ENCODE assay signal across 9 mouse cellular contexts in the genomic region with DNA sequence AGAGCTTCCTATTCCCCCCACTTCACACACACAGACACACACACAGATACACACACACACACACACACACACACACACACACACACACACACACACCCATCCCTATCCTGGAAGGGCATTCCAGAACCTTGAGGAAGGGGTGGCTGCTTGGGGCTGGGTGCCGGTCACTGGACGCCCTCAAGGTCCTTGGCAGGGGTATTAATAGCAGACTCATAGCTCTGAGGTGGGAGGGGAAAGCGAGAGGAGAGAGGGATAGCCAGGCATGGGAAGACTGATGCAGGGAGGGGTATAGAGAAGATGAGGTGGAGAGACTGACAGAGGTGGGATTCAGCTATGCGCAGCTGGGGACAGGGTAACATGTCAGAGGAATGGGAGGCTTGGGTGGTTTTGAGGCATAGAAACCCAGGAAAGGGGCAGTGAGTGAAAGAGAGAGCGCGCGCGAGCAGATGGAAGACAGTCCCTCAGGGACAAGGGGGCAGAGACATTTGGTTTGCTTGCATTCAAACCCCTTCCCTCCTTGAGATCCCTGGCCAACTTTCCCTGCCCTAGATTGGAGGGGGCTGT. TPM values are rescaled to one million over a fixed set of nuclear protein-coding genes. Genes with fewer than 3 reads are reported as not detected.
DNase-seq lines count a peak whose midpoint lies in the region; ATAC-seq lines count a peak whose summit lies in the region.
"Had no signal": no experiment of that assay in that cellular context is flagged by ENCODE, and none has a peak within 500 bp of the region (broad histone marks: within the 10 kb centered on the region; RNA-seq: fewer than 3 reads in every experiment).

No protein-coding gene starts in this region.

- WGBS in heart, embryonic 13.5 days: 16% methylated on average over 8 of the region's 8 CpGs
- 10% methylated on average over 8 of the region's 8 CpGs for WGBS in embryonic facial prominence, embryonic 10.5 days
- 17% methylated on average over 8 of the region's 8 CpGs for WGBS in midbrain, embryonic 14.5 days

- H3K4me3 ChIP-seq in heart, embryonic 13.5 days: peak overlapping the region; percentile 44
- peak overlapping the region; percentile 52 for H3K4me3 ChIP-seq in embryonic facial prominence, embryonic 10.5 days
- peak overlapping the region; percentile 44 for H3K4me3 ChIP-seq in midbrain, embryonic 14.5 days (replicated peaks; ENCODE audit: low read depth, low read length)

- no peaks in the 10 kb centered on the region for H3K9me3 ChIP-seq in heart, embryonic 13.5 days
- H3K9me3 ChIP-seq in embryonic facial prominence, embryonic 10.5 days: no peaks in the 10 kb centered on the region
- no peaks in the 10 kb centered on the region for H3K9me3 ChIP-seq in midbrain, embryonic 14.5 days (ENCODE audit: control insufficient read depth, low read length)

- H3K4me1 ChIP-seq in heart, embryonic 13.5 days: peaks cover 53% of the 10 kb centered on the region
- H3K4me1 ChIP-seq in embryonic facial prominence, embryonic 10.5 days: peaks cover 64% of the 10 kb centered on the region
- H3K4me1 ChIP-seq in midbrain, embryonic 14.5 days (ENCODE audit: control insufficient read depth, insufficient read depth, low read length): peaks cover 46% of the 10 kb centered on the region

- no peak overlapping the region for H3K27ac ChIP-seq in heart, embryonic 13.5 days (replicated peaks)
- H3K27ac ChIP-seq in embryonic facial prominence, embryonic 10.5 days (replicated peaks): no peak overlapping the region
- no peak overlapping the region for H3K27ac ChIP-seq in midbrain, embryonic 14.5 days (replicated peaks; ENCODE audit: low read depth, low read length)

- H3K27me3 ChIP-seq in heart, embryonic 13.5 days (replicated peaks): peaks cover 52% of the 10 kb centered on the region
- H3K27me3 ChIP-seq in embryonic facial prominence, embryonic 10.5 days (replicated peaks; ENCODE audit: low read depth, poor library complexity, severe bottlenecking): peaks cover 78% of the 10 kb centered on the region
- no peaks in the 10 kb centered on the region for H3K27me3 ChIP-seq in midbrain, embryonic 14.5 days (ENCODE audit: control insufficient read depth, insufficient read depth, low read length)

- H3K4me2 ChIP-seq in heart, embryonic 13.5 days: peak overlapping the region; percentile 67
- H3K4me2 ChIP-seq in midbrain, embryonic 14.5 days (ENCODE audit: low read length): peak overlapping the region; percentile 75

- H3K36me3 ChIP-seq in heart, embryonic 13.5 days: peaks cover 4% of the 10 kb centered on the region
- H3K36me3 ChIP-seq in embryonic facial prominence, embryonic 10.5 days (replicated peaks): peaks cover 3% of the 10 kb centered on the region
- H3K36me3 ChIP-seq in midbrain, embryonic 14.5 days (ENCODE audit: control insufficient read depth, insufficient read depth, low read length): no peaks in the 10 kb centered on the region

- DNase-seq in heart, adult 8-10 months (ENCODE audit: low spot score): no peak
- DNase-seq in embryonic facial prominence, embryonic 10.5 days (ENCODE audit: low spot score): no peak
- peak; percentile 35 for DNase-seq in heart, postnatal 4 days
- peak; percentile 49 for DNase-seq in midbrain, embryonic 14.5 days
- DNase-seq in frontal cortex, postnatal 10 days (ENCODE audit: low spot score in 2 of 2): no peak
- no peak for DNase-seq in embryo, embryonic 9.5 days (ENCODE audit: extremely low spot score)
- DNase-seq: gastrocnemius, postnatal 36 days had no signal

- ATAC-seq in heart, embryonic 13.5 days (ENCODE audit: extremely low read depth, insufficient number of reproducible peaks, low FRiP score, low TSS enrichment): no peak
- no peak for ATAC-seq in midbrain, embryonic 14.5 days (ENCODE audit: low FRiP score, low TSS enrichment)
- ATAC-seq in erythroblast, adult 5-6 weeks (replicated peaks; ENCODE audit: low FRiP score, poor library complexity, severe bottlenecking): no peak

- H3K9ac ChIP-seq in heart, embryonic 13.5 days: peak overlapping the region; percentile 77
- peak overlapping the region; percentile 68 for H3K9ac ChIP-seq in midbrain, embryonic 14.5 days (replicated peaks; ENCODE audit: low read length)

RNA-seq across cellular contexts. Expression of gene Kdelr1, which starts 3.4 kb away (rescaled TPM):
- 56.4 and 58.7 TPM in 2 replicates for polyA plus RNA-seq in heart, embryonic 13.5 days (2015; fragmentation: Nextera tagmentation; extraction: Ambion mirVana)
- total RNA-seq in heart, adult 8-10 months (2022): 100 to 1,000 TPM; 115 to 134 (median 127) TPM
- polyA plus RNA-seq in embryonic facial prominence, embryonic 10.5 days (2016; fragmentation: Nextera tagmentation; extraction: Ambion mirVana): 30.4 and 36.6 TPM in 2 replicates
- total RNA-seq in heart, postnatal 4 days (2021): 100 to 1,000 TPM; 118 to 130 TPM
- 99.1 and 126 TPM in 2 replicates for polyA plus RNA-seq in midbrain, embryonic 14.5 days (2014; fragmentation: Nextera tagmentation; extraction: Ambion mirVana)
- total RNA-seq in erythroblast, adult 5-6 weeks (2015; ENCODE audit: low replicate concordance): 31.3 and 67.2 TPM in 2 replicates
- 18.0 and 20.1 TPM in 2 replicates for total RNA-seq in erythroblast, adult 5-6 weeks (2017; ENCODE audit: low replicate concordance)

RNA-seq across cellular contexts. Expression of gene Grin2d, which starts 9.0 kb away (rescaled TPM):
- 0.13 and 0.23 TPM in 2 replicates for polyA plus RNA-seq in heart, embryonic 13.5 days (2015; fragmentation: Nextera tagmentation; extraction: Ambion mirVana)
- 1 to 10 TPM; 1.1 to 2.2 (median 1.3) TPM for total RNA-seq in heart, adult 8-10 months (2022)
- polyA plus RNA-seq in embryonic facial prominence, embryonic 10.5 days (2016; fragmentation: Nextera tagmentation; extraction: Ambion mirVana): 0.09 and 0.20 TPM in 2 replicates
- under 1 TPM; 0.52 to 0.63 TPM for total RNA-seq in heart, postnatal 4 days (2021)
- 2.3 and 4.4 TPM in 2 replicates for polyA plus RNA-seq in midbrain, embryonic 14.5 days (2014; fragmentation: Nextera tagmentation; extraction: Ambion mirVana)
- total RNA-seq in erythroblast, adult 5-6 weeks (2015; ENCODE audit: low replicate concordance): not detected in 2 replicates
- 0.28 TPM in 1 of 2 replicates, not detected in the other for total RNA-seq in erythroblast, adult 5-6 weeks (2017; ENCODE audit: low replicate concordance)

RNA-seq across cellular contexts. Expression of gene Syngr4, which starts 27.3 kb away (rescaled TPM):
- polyA plus RNA-seq in heart, embryonic 13.5 days (2015; fragmentation: Nextera tagmentation; extraction: Ambion mirVana): 0.90 and 1.1 TPM in 2 replicates
- not detected for total RNA-seq in heart, adult 8-10 months (2022)
- polyA plus RNA-seq in embryonic facial prominence, embryonic 10.5 days (2016; fragmentation: Nextera tagmentation; extraction: Ambion mirVana): 1.2 and 1.3 TPM in 2 replicates
- total RNA-seq in heart, postnatal 4 days (2021): 1 to 10 TPM in 1 of 2 experiments, under 1 TPM in 1; 0.90 to 1.3 TPM
- not detected in 2 replicates for polyA plus RNA-seq in midbrain, embryonic 14.5 days (2014; fragmentation: Nextera tagmentation; extraction: Ambion mirVana)
- total RNA-seq in erythroblast, adult 5-6 weeks (2015; ENCODE audit: low replicate concordance): 4.0 TPM in 1 of 2 replicates, not detected in the other
- not detected in 2 replicates for total RNA-seq in erythroblast, adult 5-6 weeks (2017; ENCODE audit: low replicate concordance)
- total RNA-seq: gastrocnemius, postnatal 36 days had no signal

RNA-seq across cellular contexts. Expression of gene Tmem143, which starts 27.6 kb away (rescaled TPM):
- 5.8 and 6.8 TPM in 2 replicates for polyA plus RNA-seq in heart, embryonic 13.5 days (2015; fragmentation: Nextera tagmentation; extraction: Ambion mirVana)
- total RNA-seq in heart, adult 8-10 months (2022): 100 to 1,000 TPM; 115 to 143 (median 126) TPM
- 4.5 and 5.5 TPM in 2 replicates for polyA plus RNA-seq in embryonic facial prominence, embryonic 10.5 days (2016; fragmentation: Nextera tagmentation; extraction: Ambion mirVana)
- total RNA-seq in heart, postnatal 4 days (2021): 10 to 100 TPM; 36.9 to 43.9 TPM
- polyA plus RNA-seq in midbrain, embryonic 14.5 days (2014; fragmentation: Nextera tagmentation; extraction: Ambion mirVana): 5.1 and 7.5 TPM in 2 replicates
- 1.3 TPM in 1 of 2 replicates, not detected in the other for total RNA-seq in erythroblast, adult 5-6 weeks (2015; ENCODE audit: low replicate concordance)
- 0.26 and 3.8 TPM in 2 replicates for total RNA-seq in erythroblast, adult 5-6 weeks (2017; ENCODE audit: low replicate concordance)

RNA-seq across cellular contexts. Expression of gene Grwd1, which starts 38.4 kb away (rescaled TPM):
- 41.9 and 44.1 TPM in 2 replicates for polyA plus RNA-seq in heart, embryonic 13.5 days (2015; fragmentation: Nextera tagmentation; extraction: Ambion mirVana)
- 10 to 100 TPM; 10.2 to 16.0 (median 13.6) TPM for total RNA-seq in heart, adult 8-10 months (2022)
- polyA plus RNA-seq in embryonic facial prominence, embryonic 10.5 days (2016; fragmentation: Nextera tagmentation; extraction: Ambion mirVana): 127 and 132 TPM in 2 replicates
- total RNA-seq in heart, postnatal 4 days (2021): 10 to 100 TPM; 19.3 to 19.9 TPM
- 37.2 and 37.4 TPM in 2 replicates for polyA plus RNA-seq in midbrain, embryonic 14.5 days (2014; fragmentation: Nextera tagmentation; extraction: Ambion mirVana)
- total RNA-seq in erythroblast, adult 5-6 weeks (2015; ENCODE audit: low replicate concordance): 1.5 and 2.3 TPM in 2 replicates
- 0.43 and 3.1 TPM in 2 replicates for total RNA-seq in erythroblast, adult 5-6 weeks (2017; ENCODE audit: low replicate concordance)

Comparison
In these comparisons a context has a peak if more than half of its experiments do, and no peak if none do; other contexts are left out.
1. DNase-seq: peak in heart, postnatal 4 days (single experiment) and midbrain, embryonic 14.5 days (single experiment); none in heart, adult 8-10 months (single experiment), embryonic facial prominence, embryonic 10.5 days (single experiment), frontal cortex, postnatal 10 days (0 of 2) and embryo, embryonic 9.5 days (single experiment).
2. Peak in every context shown above with its lines, with median percentiles within 50 percentile points of each other: H3K4me3 ChIP-seq.